Mouse (Mus musculus) liver, embryonic 11.5 days (tissue): ENCODE results near the gene Echs1. TPM values are rescaled to one million over a fixed set of nuclear protein-coding genes. Genes with fewer than 3 reads are reported as not detected.

ENCODE experiments used
- ATAC-seq: fragments of 200-750 bp; cut with Nextera tagmentation; replicated peaks from 2 replicates; pipeline ENCODE4 v1.8.0; 2017; ENCODE audit warnings: moderate number of reproducible peaks, mild to moderate bottlenecking, moderate TSS enrichment, moderate library complexity; ENCODE audit not compliant: low FRiP score
- DNase-seq: peaks from one replicate; pipeline ENCODE4 v3.0.0-alpha.2; 2017; ENCODE audit warnings: low spot score
- H3K27ac ChIP-seq: fragments of 300-500 bp; sonication (generic); 2 replicates; pipeline ENCODE4 v1.5.1; 2014; ENCODE audit warnings: mild to moderate bottlenecking, low read depth, low read length, control low read depth
- H3K27me3 ChIP-seq: fragments of 300-500 bp; sonication (generic); replicated peaks from 2 replicates; pipeline ENCODE4 v1.6.1; 2014; ENCODE audit warnings: low read length, mixed read lengths; ENCODE audit not compliant: control insufficient read depth, insufficient read depth
- H3K36me3 ChIP-seq: fragments of 300-500 bp; sonication (generic); 2 replicates; pipeline ENCODE4 v1.6.1; 2014; ENCODE audit warnings: mild to moderate bottlenecking, low read length, moderate library complexity, mixed read lengths; ENCODE audit not compliant: control insufficient read depth, insufficient read depth
- H3K4me1 ChIP-seq: fragments of 300-500 bp; sonication (generic); replicated peaks from 2 replicates; pipeline ENCODE4 v1.6.1; 2014; ENCODE audit warnings: low read length, mixed read lengths; ENCODE audit not compliant: control insufficient read depth, insufficient read depth
- H3K4me2 ChIP-seq: fragments of 300-500 bp; sonication (generic); 2 replicates; pipeline ENCODE4 v1.6.1; 2014; ENCODE audit warnings: mild to moderate bottlenecking, control low read depth, moderate library complexity
- H3K4me3 ChIP-seq: fragments of 300-500 bp; sonication (generic); 2 replicates; pipeline ENCODE4 v1.5.1; 2014; ENCODE audit warnings: low read depth, low read length, control low read depth
- H3K9ac ChIP-seq: fragments of 300-500 bp; sonication (generic); 2 replicates; pipeline ENCODE4 v1.6.1; 2014; ENCODE audit warnings: low read depth, low read length, control low read depth
- H3K9me3 ChIP-seq: fragments of 300-500 bp; sonication (generic); 2 replicates; pipeline ENCODE4 v1.6.1; 2016; ENCODE audit warnings: low read length, inconsistent platforms, mixed read lengths; ENCODE audit not compliant: control insufficient read depth
- WGBS: fragments of 180-500 bp; shearing (Covaris S2); extraction: QIAGEN DNeasy Blood & Tissue Kit; methylation state at CpG from one replicate; pipeline ENCODE4 v1.1.7; 2014; 5-methylcytosine and 5-hydroxymethylcytosine counted together
- polyA plus RNA-seq: library from polyadenylated mRNA; unstranded; fragments of >200 nt; fragmentation: Nextera tagmentation; extraction: Ambion mirVana; gene quantifications from 2 replicates; pipeline ENCODE4 v1.2.1, GENCODE M21; 2014

Gene Echs1
- polyA plus RNA-seq, 1 experiment from 2014 or later, result 119 TPM

DNA sequence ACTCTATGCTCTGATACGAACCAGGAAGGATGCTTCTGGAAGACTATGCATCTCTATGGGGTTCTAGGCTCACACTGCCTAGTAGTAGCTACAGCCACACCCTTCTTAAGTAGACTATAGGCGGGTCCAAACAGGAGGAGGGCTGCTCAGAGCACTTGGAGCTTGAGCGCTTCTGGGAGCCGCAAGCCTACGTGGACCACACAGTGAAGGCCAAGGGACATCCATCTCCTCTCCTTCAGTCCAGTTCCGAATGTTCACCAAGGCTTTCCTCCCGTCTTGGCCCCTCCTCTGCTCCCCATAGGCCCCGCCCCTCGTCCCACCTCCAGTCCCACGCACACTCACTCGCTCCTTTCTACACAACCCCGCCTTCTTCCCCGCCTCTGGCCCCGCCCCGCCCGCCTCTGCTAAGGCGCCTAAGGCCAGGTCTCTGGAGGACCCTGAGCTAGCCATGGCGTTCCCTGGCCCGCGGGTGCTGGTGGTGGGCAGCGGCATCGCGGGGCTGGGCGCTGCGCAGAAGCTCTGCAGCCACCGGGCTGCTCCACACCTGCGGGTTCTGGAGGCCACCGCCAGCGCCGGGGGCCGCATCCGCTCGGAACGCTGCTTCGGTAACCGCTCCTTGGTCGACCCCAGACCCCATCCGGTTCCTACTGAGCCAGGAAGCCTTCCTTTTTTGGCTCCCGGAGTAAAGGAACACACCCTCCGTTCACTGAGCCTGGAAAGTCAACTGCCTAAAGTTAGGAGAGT is 9.2 kb upstream of the Echs1 start:
- WGBS, result 2% methylated on average over 39 of the region's 40 CpGs
- H3K27ac ChIP-seq, result 0 out of 2 replicates have a peak overlapping the region, but pooled peaks have one; percentile 43

DNA sequence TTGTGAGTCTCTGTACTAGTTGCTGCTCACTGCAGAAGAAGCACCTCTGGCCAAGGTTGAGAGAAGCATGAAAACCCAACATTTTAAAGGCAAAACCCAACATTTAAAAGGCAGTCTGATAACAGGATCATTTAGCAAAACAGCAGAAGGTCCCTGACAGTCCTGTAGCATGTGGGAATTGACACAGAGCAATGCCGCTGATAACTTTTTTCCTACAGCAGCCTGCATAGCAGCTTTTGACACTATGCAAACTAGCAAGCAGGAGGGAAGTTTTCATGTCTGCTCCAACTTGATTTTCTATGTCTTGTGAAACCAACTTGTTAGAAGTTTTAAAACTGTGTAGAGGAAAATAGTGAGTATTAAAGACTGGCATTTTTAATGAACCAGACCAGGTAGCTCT is 8.1 kb upstream of the Echs1 start:
- no peak overlapping the region for H3K4me3 ChIP-seq
- no peaks in the 10 kb centered on the region for H3K9me3 ChIP-seq
- H3K27ac ChIP-seq, result no peak overlapping the region
- no peaks in the 10 kb centered on the region for H3K27me3 ChIP-seq
- H3K36me3 ChIP-seq, result no peaks in the 10 kb centered on the region
- no peak overlapping the region for H3K4me2 ChIP-seq
- WGBS, result 76% methylated on average over 1 of the region's 1 CpGs
- H3K4me1 ChIP-seq, result peaks cover 3% of the 10 kb centered on the region
- DNase-seq (no peak), ATAC-seq (no peak)
- H3K9ac ChIP-seq, result no peak overlapping the region

More for the DNA sequence above, 9.2 kb upstream of the Echs1 start:
- Histone ChIP-seq H3K4me1 (peaks cover 3% of the 10 kb centered on the region), H3K9ac (peak overlapping the region; percentile 88), H3K9me3 (no peaks in the 10 kb centered on the region), H3K4me3 (peak overlapping the region; percentile 86), H3K36me3 (no peaks in the 10 kb centered on the region), H3K27me3 (no peaks in the 10 kb centered on the region), H3K4me2 (peak overlapping the region; percentile 95)
- peak; percentile 93 for DNase-seq
- ATAC-seq, result peak; percentile 99

DNA sequence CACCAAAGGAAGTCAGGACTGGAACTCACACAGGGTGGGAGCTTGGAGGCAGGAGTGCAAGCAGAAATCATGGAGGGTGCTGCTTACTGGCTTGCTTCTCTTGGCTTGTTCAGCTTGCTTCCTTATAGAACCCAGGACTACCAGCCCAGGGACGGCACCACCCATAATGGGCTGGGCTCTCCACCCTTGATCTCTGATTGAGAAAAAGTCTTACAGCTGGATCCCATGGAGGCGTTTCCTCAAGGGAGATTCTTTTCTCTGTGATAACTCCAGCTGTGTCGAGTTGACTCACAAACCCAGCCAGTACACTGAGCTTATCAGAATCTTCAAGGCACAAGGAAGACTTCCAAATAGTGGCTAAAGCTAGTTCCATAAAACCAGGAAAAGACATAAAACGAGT is 6.5 kb upstream of the Echs1 start:
- WGBS, result 23% methylated on average over 4 of the region's 4 CpGs
- H3K36me3 ChIP-seq, result no peaks in the 10 kb centered on the region
- ATAC-seq, result no peak
- no peak overlapping the region for H3K4me2 ChIP-seq
- H3K9me3 ChIP-seq, result no peaks in the 10 kb centered on the region
- H3K9ac ChIP-seq, result no peak overlapping the region
- no peak overlapping the region for H3K4me3 ChIP-seq
- H3K4me1 ChIP-seq, result peaks cover 3% of the 10 kb centered on the region
- no peak overlapping the region for H3K27ac ChIP-seq
- no peaks in the 10 kb centered on the region for H3K27me3 ChIP-seq
- no peak for DNase-seq

DNA sequence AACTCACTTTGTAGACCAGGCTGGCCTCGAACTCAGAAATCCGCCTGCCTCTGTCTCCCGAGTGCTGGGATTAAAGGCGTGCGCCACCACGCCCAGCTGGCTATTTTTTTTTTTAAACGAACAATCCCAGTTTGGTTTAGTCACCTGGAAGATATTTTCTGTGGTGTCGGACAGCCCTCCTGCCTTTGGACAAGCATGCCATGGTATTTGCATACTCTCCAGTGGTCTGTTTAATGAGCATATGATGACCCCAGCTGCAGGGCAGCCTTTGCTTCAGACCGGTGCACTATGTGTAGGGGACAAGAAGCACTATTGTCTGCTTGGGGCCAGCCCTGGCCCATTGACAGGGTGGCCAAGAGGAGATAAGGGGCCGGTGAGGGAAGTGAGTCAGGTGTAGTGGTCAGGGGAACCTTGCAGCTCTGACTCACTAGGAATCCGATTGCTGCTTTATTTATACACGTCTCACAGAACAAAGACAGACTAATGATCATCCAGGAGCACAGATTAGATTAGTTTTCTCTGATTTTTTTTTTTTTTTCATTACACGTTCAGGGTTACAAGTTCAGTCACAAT is 5.1 kb upstream of the Echs1 start:
- ATAC-seq (no peak), DNase-seq (no peak)
- 58% methylated on average over 12 of the region's 13 CpGs for WGBS
- Histone ChIP-seq H3K9me3 (no peaks in the 10 kb centered on the region), H3K27ac (no peak overlapping the region), H3K4me2 (no peak overlapping the region), H3K36me3 (no peaks in the 10 kb centered on the region), H3K4me3 (no peak overlapping the region), H3K4me1 (no peaks in the 10 kb centered on the region; the same call in 1 of the 2 replicates), H3K27me3 (no peaks in the 10 kb centered on the region), H3K9ac (no peak overlapping the region)

DNA sequence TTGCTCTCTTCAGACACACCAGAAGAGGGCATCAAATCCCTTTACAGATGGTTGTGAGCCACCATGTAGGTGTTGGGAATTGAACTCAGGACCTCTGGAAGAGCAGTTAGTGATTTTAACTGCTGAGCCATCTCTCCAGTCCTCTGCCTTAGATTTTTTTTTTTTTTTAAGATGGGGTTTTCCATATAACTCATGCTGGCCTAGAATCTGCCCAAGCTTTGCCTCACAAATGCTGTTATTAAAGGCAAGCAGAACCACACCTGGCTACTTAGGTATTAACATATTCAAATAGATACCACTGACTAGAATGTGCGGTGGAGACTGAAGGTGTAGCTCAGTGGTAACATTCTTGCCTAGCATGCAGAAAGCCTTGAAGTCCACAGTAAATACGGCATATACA is 4.2 kb upstream of the Echs1 start:
- 87% methylated on average over 2 of the region's 2 CpGs for WGBS
- H3K9ac ChIP-seq, result no peak overlapping the region
- no peak for ATAC-seq

DNA sequence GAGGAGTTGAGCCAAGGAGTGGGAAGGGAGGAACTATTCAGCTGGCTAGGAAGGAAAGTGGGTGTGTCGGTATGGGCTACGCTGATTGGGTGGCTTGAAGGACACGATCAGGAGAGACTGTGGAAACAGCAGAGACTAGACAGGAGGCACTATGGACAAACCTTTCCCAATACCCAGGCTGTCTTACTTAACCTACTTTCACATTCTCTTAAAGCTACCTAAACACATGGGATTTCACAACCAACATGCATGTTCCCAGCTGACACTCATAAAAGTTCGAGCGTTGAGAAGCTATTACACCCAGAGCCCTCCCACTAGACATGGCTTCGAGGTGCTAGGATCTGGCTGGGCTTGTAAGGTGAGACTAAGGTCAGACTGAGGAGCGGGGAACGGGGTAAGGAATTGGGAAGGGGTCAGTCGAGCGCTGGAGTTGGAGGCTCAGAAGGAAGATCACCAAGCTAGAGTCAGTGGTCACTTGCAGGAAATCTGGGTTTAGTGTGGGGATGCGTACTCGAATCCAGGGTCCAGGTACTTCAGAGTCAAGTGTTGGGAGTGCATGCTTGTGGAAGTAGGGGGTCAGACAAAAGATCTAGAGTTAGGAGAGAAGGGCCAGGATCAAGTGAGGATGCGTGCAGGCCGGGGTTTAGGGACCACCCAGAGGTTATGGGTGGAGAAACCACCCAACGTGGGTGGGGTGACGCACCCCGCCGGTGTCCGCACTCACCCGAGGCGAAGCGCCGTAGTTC is 520 bp downstream of the Echs1 start, which contains the start of gene Paox:
Paox (plus strand) TSS at position 217 of the 746 bp plus-strand sequence.
- DNase-seq, result peak; percentile 58
- Histone ChIP-seq H3K4me1 (no peaks in the 10 kb centered on the region), H3K9me3 (no peaks in the 10 kb centered on the region), H3K4me2 (peak within 1 kb of the TSS; percentile 89), H3K27me3 (no peaks in the 10 kb centered on the region), H3K9ac (peak within 1 kb of the TSS; percentile 72), H3K36me3 (peaks cover 10% of the 10 kb centered on the region; the same call in 1 of the 2 replicates), H3K27ac (peak within 1 kb of the TSS; percentile 63; the same call in 1 of the 2 replicates), H3K4me3 (peak within 1 kb of the TSS; percentile 71)
- ATAC-seq, result peak; percentile 76
- 2% methylated on average over 23 of the region's 23 CpGs for WGBS

More for the DNA sequence above, 4.2 kb upstream of the Echs1 start:
- Histone ChIP-seq H3K9me3 (no peaks in the 10 kb centered on the region), H3K4me3 (no peak overlapping the region), H3K27ac (no peak overlapping the region), H3K27me3 (no peaks in the 10 kb centered on the region), H3K36me3 (no peaks in the 10 kb centered on the region), H3K4me2 (no peak overlapping the region), H3K4me1 (no peaks in the 10 kb centered on the region)
- DNase-seq, result no peak

DNA sequence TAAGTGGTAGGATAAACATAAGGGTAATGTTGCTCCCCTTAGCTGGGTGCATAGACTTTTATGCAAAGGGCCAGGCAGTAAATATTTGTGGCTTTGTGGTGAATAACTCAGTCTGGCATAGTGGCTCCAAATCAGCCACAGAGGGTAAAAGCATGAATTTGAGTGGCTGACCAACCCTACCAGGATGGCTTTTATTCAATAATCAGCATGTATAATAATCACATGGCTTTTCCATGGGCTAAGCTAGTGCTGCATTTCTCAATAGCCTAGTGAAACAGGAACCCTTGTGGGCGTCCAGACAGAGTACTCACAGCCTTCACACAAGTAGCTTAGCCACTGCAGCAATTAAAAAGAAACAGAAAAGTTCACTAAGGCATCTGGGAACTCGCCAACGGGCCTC is 4.3 kb downstream of the Echs1 start:
- Histone ChIP-seq H3K4me2 (no peak overlapping the region), H3K9ac (no peak overlapping the region), H3K4me1 (no peaks in the 10 kb centered on the region), H3K4me3 (no peak overlapping the region), H3K9me3 (no peaks in the 10 kb centered on the region), H3K27me3 (no peaks in the 10 kb centered on the region), H3K36me3 (peaks cover 29% of the 10 kb centered on the region), H3K27ac (no peak overlapping the region)
- 64% methylated on average over 3 of the region's 3 CpGs for WGBS
- DNase-seq (no peak), ATAC-seq (no peak)

DNA sequence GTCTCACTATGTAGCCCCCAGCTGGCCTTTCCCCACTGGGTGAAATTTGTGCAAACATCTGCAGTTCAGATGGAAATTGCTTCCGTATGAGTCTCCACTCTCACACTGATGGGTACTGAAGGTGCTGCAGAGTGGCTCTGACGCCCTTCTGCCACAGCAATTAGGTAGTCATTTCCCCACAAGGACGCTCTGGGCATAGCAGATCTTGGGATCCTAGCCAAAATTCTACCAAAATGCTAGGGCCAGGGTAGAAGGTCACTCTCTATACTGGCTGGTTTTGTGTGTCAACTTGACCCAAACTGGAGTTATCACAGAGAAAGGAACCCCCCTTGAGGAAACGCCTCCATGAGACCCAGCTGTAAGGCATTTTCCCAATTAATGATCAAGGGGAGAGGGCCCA is 12.3 kb downstream of the Echs1 start:
- H3K4me1 ChIP-seq, result peaks cover 4% of the 10 kb centered on the region

More for the DNA sequence above, 12.3 kb downstream of the Echs1 start:
- 76% methylated on average over 4 of the region's 4 CpGs for WGBS
- peaks cover 15% of the 10 kb centered on the region for H3K36me3 ChIP-seq
- no peak overlapping the region for H3K27ac ChIP-seq
- no peak overlapping the region for H3K9ac ChIP-seq
- no peaks in the 10 kb centered on the region for H3K9me3 ChIP-seq
- DNase-seq, result no peak
- H3K4me3 ChIP-seq, result no peak overlapping the region
- H3K4me2 ChIP-seq, result no peak overlapping the region
- ATAC-seq, result no peak
- H3K27me3 ChIP-seq, result no peaks in the 10 kb centered on the region
